Mouse (Mus musculus): ENCODE results near the gene Slc7a11. TPM values are rescaled to one million over a fixed set of nuclear protein-coding genes. Genes with fewer than 3 reads are reported as not detected.

Gene Slc7a11
- polyA plus RNA-seq, 1 experiment: 0.60 TPM

GRCm38 (mm10) chr3:49870786-49871185 is 572.6 kb downstream of the Slc7a11 start:
- H3K4me1 ChIP-seq (ENCODE audit: control insufficient read depth, insufficient read depth, low read length): no peaks in the 10 kb centered on the region
- TF ChIP-seq CTCF (IDR thresholded peaks at IDR 0.05; ENCODE audit: low read depth, low read length): no peak
- H3K27ac ChIP-seq (ENCODE audit: insufficient read depth, low read depth, low read length): no peak overlapping the region
- no peak overlapping the region for H3K4me3 ChIP-seq (ENCODE audit: insufficient read depth, low read length)

GRCm38 (mm10) chr3:49867951-49868584 is 575.3 kb downstream of the Slc7a11 start:
- no peak overlapping the region for H3K4me3 ChIP-seq (ENCODE audit: insufficient read depth, low read length)
- no peak for TF ChIP-seq POLR2A (IDR thresholded peaks at IDR 0.05; ENCODE audit: borderline replicate concordance, low read depth, low read length)
- no peak for TF ChIP-seq CTCF (IDR thresholded peaks at IDR 0.05; ENCODE audit: low read depth, low read length)
- H3K4me1 ChIP-seq (ENCODE audit: control insufficient read depth, insufficient read depth, low read length): no peaks in the 10 kb centered on the region
- no peak overlapping the region for H3K27ac ChIP-seq (ENCODE audit: insufficient read depth, low read depth, low read length)

- Histone ChIP-seq H3K27ac (ENCODE audit: insufficient read depth, low read depth, low read length) (no peak overlapping the region), H3K4me1 (ENCODE audit: control insufficient read depth, insufficient read depth, low read length) (no peaks in the 10 kb centered on the region), H3K4me3 (ENCODE audit: insufficient read depth, low read length) (no peak overlapping the region)
- no peak for TF ChIP-seq CTCF (IDR thresholded peaks at IDR 0.05; ENCODE audit: low read depth, low read length)
- TF ChIP-seq POLR2A (IDR thresholded peaks at IDR 0.05; ENCODE audit: borderline replicate concordance, low read depth, low read length): no peak
These were observed 576.1 kb downstream of the Slc7a11 start for GRCm38 (mm10) chr3:49867147-49867950.

- Histone ChIP-seq H3K27ac (ENCODE audit: insufficient read depth, low read depth, low read length) (no peak overlapping the region), H3K4me1 (ENCODE audit: control insufficient read depth, insufficient read depth, low read length) (no peaks in the 10 kb centered on the region), H3K4me3 (ENCODE audit: insufficient read depth, low read length) (no peak overlapping the region)
- TF ChIP-seq POLR2A (IDR thresholded peaks at IDR 0.05; ENCODE audit: borderline replicate concordance, low read depth, low read length) (no peak), CTCF (IDR thresholded peaks at IDR 0.05; ENCODE audit: low read depth, low read length) (no peak)
These were observed 577.3 kb downstream of the Slc7a11 start for GRCm38 (mm10) chr3:49866061-49866515.

GRCm38 (mm10) chr3:49856797-49857196 is 586.6 kb downstream of the Slc7a11 start:
- TF ChIP-seq CTCF (IDR thresholded peaks at IDR 0.05; ENCODE audit: low read depth, low read length) (no peak), POLR2A (IDR thresholded peaks at IDR 0.05; ENCODE audit: borderline replicate concordance, low read depth, low read length) (no peak)
- no peaks in the 10 kb centered on the region for H3K4me1 ChIP-seq (ENCODE audit: control insufficient read depth, insufficient read depth, low read length)
- no peak overlapping the region for H3K4me3 ChIP-seq (ENCODE audit: insufficient read depth, low read length)
- H3K27ac ChIP-seq (ENCODE audit: insufficient read depth, low read depth, low read length): no peak overlapping the region

GRCm38 (mm10) chr3:49854277-49854676 is 589.1 kb downstream of the Slc7a11 start:
- TF ChIP-seq POLR2A (IDR thresholded peaks at IDR 0.05; ENCODE audit: borderline replicate concordance, low read depth, low read length): no peak
- TF ChIP-seq CTCF (IDR thresholded peaks at IDR 0.05; ENCODE audit: low read depth, low read length): no peak
- no peaks in the 10 kb centered on the region for H3K4me1 ChIP-seq (ENCODE audit: control insufficient read depth, insufficient read depth, low read length)
- H3K27ac ChIP-seq (ENCODE audit: insufficient read depth, low read depth, low read length): no peak overlapping the region
- no peak overlapping the region for H3K4me3 ChIP-seq (ENCODE audit: insufficient read depth, low read length)

- Histone ChIP-seq H3K4me3 (ENCODE audit: insufficient read depth, low read length) (no peak overlapping the region), H3K27ac (ENCODE audit: insufficient read depth, low read depth, low read length) (no peak overlapping the region), H3K4me1 (ENCODE audit: control insufficient read depth, insufficient read depth, low read length) (no peaks in the 10 kb centered on the region)
- no peak for TF ChIP-seq POLR2A (IDR thresholded peaks at IDR 0.05; ENCODE audit: borderline replicate concordance, low read depth, low read length)
- no peak for TF ChIP-seq CTCF (IDR thresholded peaks at IDR 0.05; ENCODE audit: low read depth, low read length)
These were observed 600.4 kb downstream of the Slc7a11 start for GRCm38 (mm10) chr3:49842971-49843370.

All from bone marrow macrophage, adult 2 months (primary cell).